Mouse (Mus musculus): ENCODE measurements around the gene Pigv. TPM values are rescaled to one million over a fixed set of nuclear protein-coding genes. Genes with fewer than 3 reads are reported as not detected.

Gene Pigv
- total and polyA plus RNA-seq, 3 experiments, result 2.9 to 5.0 (median 3.7) TPM

- no peak for TF ChIP-seq USF2 (conservative IDR thresholded peaks at IDR 0.05; ENCODE audit: low read depth, low read length)
- TF ChIP-seq SIN3A (IDR thresholded peaks at IDR 0.05; ENCODE audit: low read length), result peak; percentile 60
- TF ChIP-seq ZMIZ1 (IDR thresholded peaks at IDR 0.05; ENCODE audit: low read depth, low read length), result no peak
- TF ChIP-seq GABPA (IDR thresholded peaks at IDR 0.05; ENCODE audit: insufficient replicate concordance, low read depth, low read length), result no peak
- peak; percentile 61 for TF ChIP-seq ELF1 (IDR thresholded peaks at IDR 0.05; ENCODE audit: low read depth, low read length)
- TF ChIP-seq SMC3 (IDR thresholded peaks at IDR 0.05; ENCODE audit: low read depth, low read length), result no peak
- TF ChIP-seq RAD21 (IDR thresholded peaks at IDR 0.05; ENCODE audit: low read depth, low read length), result no peak
- TF ChIP-seq MAFK (IDR thresholded peaks at IDR 0.05; ENCODE audit: insufficient replicate concordance, low read length), result peak; percentile 42; the same call in 1 of the 2 replicates
Measured at GRCm38 (mm10) chr4:133622161-133622695, 50.2 kb downstream of the Pigv start (continued).

- peaks cover 30 to 65% of the 10 kb centered on the region in 2 experiments for H3K4me1 ChIP-seq (ENCODE audit: control insufficient read depth in 1 of 2, insufficient read depth in 2 of 2)
- dilution Hi-C loops (cut with MboI; ENCODE audit: extremely low pct_ligation_motif_present, extremely low pct_unique_long_range_greater_than_20kb, low sequenced_read_pairs), result no loop called here
- peaks cover 8 to 61% of the 10 kb centered on the region in 2 experiments for H3K36me3 ChIP-seq (replicated peaks in 1 of 2; ENCODE audit: control insufficient read depth in 1 of 2, insufficient read depth in 1 of 2, low read length in 1 of 2)
- TF ChIP-seq SIN3A (IDR thresholded peaks at IDR 0.05; ENCODE audit: low read length), result no peak
- no peak for TF ChIP-seq ETS1 (conservative IDR thresholded peaks at IDR 0.05; ENCODE audit: low read depth, low read length)
- peak; percentile 29; the same call in 1 of the 2 replicates for TF ChIP-seq MXI1 (IDR thresholded peaks at IDR 0.05; ENCODE audit: low read depth, low read length)
- TF ChIP-seq MEF2A (IDR thresholded peaks at IDR 0.05; ENCODE audit: borderline replicate concordance, low read depth, low read length), result no peak
- H3K27ac ChIP-seq (ENCODE audit: insufficient read depth, low read depth), result peak overlapping the region; percentile 44
- in situ Hi-C loops (cut with MboI; ENCODE audit: low pct_ligation_motif_present, low pct_unique_long_range_greater_than_20kb, low sequenced_read_pairs), result no loop called here
- H3K4me3 ChIP-seq (replicated peaks in 1 of 3; ENCODE audit: low read depth in 2 of 3, low read length in 2 of 3, poor library complexity in 1 of 3), result no peak overlapping the region
- H3K9ac ChIP-seq (ENCODE audit: insufficient read depth, low read depth), result no peak overlapping the region
- H3K9me3 ChIP-seq (replicated peaks; ENCODE audit: low read length), result no peaks in the 10 kb centered on the region
- no peak overlapping the region; the same call in 1 of the 2 replicates for H3K4me2 ChIP-seq (ENCODE audit: insufficient read depth, low read depth, poor library complexity, severe bottlenecking)
- H3K27me3 ChIP-seq (replicated peaks), result no peaks in the 10 kb centered on the region
- no peaks in the 10 kb centered on the region for H3K79me2 ChIP-seq (replicated peaks; ENCODE audit: control insufficient read depth, extremely low read depth, insufficient read depth, poor library complexity, severe bottlenecking)
- no peak for DNase-seq (ENCODE audit: extremely low read depth)
Measured at GRCm38 (mm10) chr4:133620668-133621067, 51.8 kb downstream of the Pigv start.

GRCm38 (mm10) chr4:133619473-133620136 is 52.8 kb downstream of the Pigv start:
- Histone ChIP-seq H3K36me3 (replicated peaks in 1 of 2; ENCODE audit: control insufficient read depth in 1 of 2, insufficient read depth in 1 of 2, low read length in 1 of 2) (peaks cover 10 to 62% of the 10 kb centered on the region in 2 experiments), H3K79me2 (replicated peaks; ENCODE audit: control insufficient read depth, extremely low read depth, insufficient read depth, poor library complexity, severe bottlenecking) (no peaks in the 10 kb centered on the region), H3K9ac (ENCODE audit: insufficient read depth, low read depth) (no peak overlapping the region), H3K4me1 (ENCODE audit: control insufficient read depth in 1 of 2, insufficient read depth in 2 of 2) (peaks cover 33 to 65% of the 10 kb centered on the region in 2 experiments), H3K27me3 (replicated peaks) (no peaks in the 10 kb centered on the region), H3K9me3 (replicated peaks; ENCODE audit: low read length) (no peaks in the 10 kb centered on the region), H3K27ac (ENCODE audit: insufficient read depth, low read depth) (0 out of 2 replicates have a peak overlapping the region, but pooled peaks have one; percentile 11), H3K4me3 (replicated peaks in 1 of 3; ENCODE audit: low read depth in 2 of 3, low read length in 2 of 3, poor library complexity in 1 of 3) (no peak overlapping the region), H3K4me2 (ENCODE audit: insufficient read depth, low read depth, poor library complexity, severe bottlenecking) (no peak overlapping the region)
- dilution Hi-C loops (cut with MboI; ENCODE audit: extremely low pct_ligation_motif_present, extremely low pct_unique_long_range_greater_than_20kb, low sequenced_read_pairs) (no loop called here), in situ Hi-C loops (cut with MboI; ENCODE audit: low pct_ligation_motif_present, low pct_unique_long_range_greater_than_20kb, low sequenced_read_pairs) (no loop called here)
- TF ChIP-seq SIN3A (IDR thresholded peaks at IDR 0.05; ENCODE audit: low read length), result no peak
- no peak for TF ChIP-seq NRF1 (IDR thresholded peaks at IDR 0.05; ENCODE audit: low read depth, low read length)
- 0 out of 2 replicates have a peak, but pooled peaks have one; percentile 13 for TF ChIP-seq ETS1 (conservative IDR thresholded peaks at IDR 0.05; ENCODE audit: low read depth, low read length)
- TF ChIP-seq BHLHE40 (IDR thresholded peaks at IDR 0.05; ENCODE audit: low read depth, low read length), result peak; percentile 40; the same call in 1 of the 2 replicates
- peak; percentile 73; the same call in 1 of the 2 replicates for TF ChIP-seq TCF12 (IDR thresholded peaks at IDR 0.05; ENCODE audit: low read depth, low read length)
- no peak for TF ChIP-seq PAX5 (IDR thresholded peaks at IDR 0.05; ENCODE audit: low read length)
- no peak for DNase-seq (ENCODE audit: extremely low read depth)

All from CH12.LX (cell line).